Mouse (Mus musculus): ENCODE measurements at regions not wholly inside any gene's neighbourhood (a gene's known extent, or its start where the extent isn't known, plus 50 kb on each side); places are given as distances from the start of the nearest gene placed in this dataset.

GRCm38 (mm10) chr10:23448976-23449859 is 98.6 kb upstream of the Eya4 start:
- TF ChIP-seq CTCF (conservative IDR thresholded peaks at IDR 0.05; ENCODE audit: insufficient read depth, insufficient read length, low read depth, low read length) = no peak
- no peak for TF ChIP-seq POLR2A (IDR thresholded peaks at IDR 0.05; ENCODE audit: low read depth, low read length)
